Mouse (Mus musculus) heart, embryonic 11.5 days (tissue): ENCODE measurements around the gene Gas2. TPM values are rescaled to one million over a fixed set of nuclear protein-coding genes. Genes with fewer than 3 reads are reported as not detected.

ENCODE experiments used
- ATAC-seq: fragments of 200-750 bp; cut with Nextera tagmentation; replicated peaks from 2 replicates; pipeline ENCODE4 v1.8.0; 2017; ENCODE audit warnings: moderate library complexity; ENCODE audit not compliant: insufficient number of reproducible peaks, low FRiP score, low TSS enrichment
- H3K27ac ChIP-seq: fragments of 300-500 bp; sonication (generic); 2 replicates; pipeline ENCODE4 v1.5.1; 2014; ENCODE audit warnings: mild to moderate bottlenecking, low read depth, low read length
- H3K27me3 ChIP-seq: fragments of 300-500 bp; sonication (generic); 2 replicates; pipeline ENCODE4 v1.6.1; 2014; ENCODE audit warnings: mild to moderate bottlenecking, low read length, mixed read lengths; ENCODE audit not compliant: control insufficient read depth, insufficient read depth
- H3K36me3 ChIP-seq: fragments of 300-500 bp; sonication (generic); 2 replicates; pipeline ENCODE4 v1.6.1; 2014; ENCODE audit warnings: mild to moderate bottlenecking, low read length, moderate library complexity, mixed read lengths; ENCODE audit not compliant: control insufficient read depth, insufficient read depth
- H3K4me1 ChIP-seq: fragments of 300-500 bp; sonication (generic); 2 replicates; pipeline ENCODE4 v1.6.1; 2014; ENCODE audit warnings: low read length; ENCODE audit not compliant: control insufficient read depth, insufficient read depth
- H3K4me2 ChIP-seq: fragments of 300-500 bp; sonication (generic); 2 replicates; pipeline ENCODE4 v1.6.1; 2014; ENCODE audit warnings: mild to moderate bottlenecking, moderate library complexity
- H3K4me3 ChIP-seq: fragments of 300-500 bp; sonication (generic); 2 replicates; pipeline ENCODE4 v1.5.1; 2014; ENCODE audit warnings: low read depth, low read length
- H3K9ac ChIP-seq: fragments of 300-500 bp; sonication (generic); 2 replicates; pipeline ENCODE4 v1.6.1; 2014; ENCODE audit warnings: mild to moderate bottlenecking, low read depth, low read length, moderate library complexity
- H3K9me3 ChIP-seq: fragments of 300-500 bp; sonication (generic); replicated peaks from 2 replicates; pipeline ENCODE4 v1.6.1; 2016; ENCODE audit warnings: low read length; ENCODE audit not compliant: control insufficient read depth
- WGBS: fragments of 180-500 bp; shearing (Covaris S2); extraction: QIAGEN DNeasy Blood & Tissue Kit; methylation state at CpG from one replicate; pipeline ENCODE4 v1.1.7; 2014; ENCODE audit not compliant: insufficient replicate concordance; 5-methylcytosine and 5-hydroxymethylcytosine counted together
- polyA plus RNA-seq: library from polyadenylated mRNA; unstranded; fragments of >200 nt; fragmentation: Nextera tagmentation; extraction: Ambion mirVana; gene quantifications from 2 replicates; pipeline ENCODE4 v1.2.1, GENCODE M21; 2014

Gas2 gene
- polyA plus RNA-seq, 1 experiment from 2014 or later = 9.9 TPM

DNA sequence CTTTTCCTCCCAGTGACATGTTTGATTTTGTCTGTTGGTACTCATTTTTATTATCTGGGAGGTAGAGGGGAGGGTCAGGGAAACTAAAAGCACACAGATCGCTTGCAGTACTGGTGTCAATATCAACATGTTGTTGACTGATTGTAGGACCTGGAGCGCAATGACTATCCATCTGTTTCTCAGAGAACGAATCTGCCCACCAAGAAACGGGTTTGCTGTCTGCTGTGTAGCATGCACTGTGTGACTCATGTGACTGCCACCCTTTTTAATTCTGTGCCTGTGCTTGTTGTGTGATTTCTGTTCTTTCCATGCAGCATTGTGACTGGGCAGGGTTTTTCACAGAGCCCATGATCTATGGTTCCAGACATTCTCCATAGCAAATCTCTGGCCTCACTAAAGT is 69.4 kb downstream of the Gas2 start:
- ATAC-seq = no peak
- Histone ChIP-seq H3K4me2 (no peak overlapping the region), H3K27me3 (no peaks in the 10 kb centered on the region), H3K4me1 (no peaks in the 10 kb centered on the region), H3K27ac (no peak overlapping the region), H3K9ac (no peak overlapping the region), H3K9me3 (no peaks in the 10 kb centered on the region), H3K36me3 (no peaks in the 10 kb centered on the region), H3K4me3 (no peak overlapping the region)
- WGBS = 77% methylated on average over 4 of the region's 4 CpGs

DNA sequence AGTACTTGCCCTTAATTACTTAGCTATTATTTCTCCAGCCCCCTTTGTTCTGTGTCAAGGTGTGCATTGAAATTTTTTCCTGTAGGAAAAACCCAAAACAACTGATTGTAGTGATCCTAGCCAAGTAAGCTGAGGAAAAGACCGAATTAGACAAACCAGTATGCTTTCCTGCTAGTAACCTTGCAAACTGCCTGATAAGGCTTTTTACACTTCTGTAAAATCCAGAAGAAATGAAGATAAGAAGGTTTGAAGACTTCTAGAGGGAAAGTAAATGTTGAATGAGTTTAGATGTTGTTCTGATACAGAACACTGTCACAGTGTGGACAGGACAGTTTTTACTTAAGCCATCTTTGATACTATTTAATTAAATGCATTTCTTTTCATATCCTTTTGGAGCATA is 75.5 kb downstream of the Gas2 start:
- Histone ChIP-seq H3K9me3 (no peaks in the 10 kb centered on the region), H3K4me2 (no peak overlapping the region), H3K36me3 (no peaks in the 10 kb centered on the region), H3K27me3 (no peaks in the 10 kb centered on the region), H3K9ac (no peak overlapping the region), H3K27ac (no peak overlapping the region), H3K4me3 (no peak overlapping the region), H3K4me1 (no peaks in the 10 kb centered on the region)
- ATAC-seq = no peak
- WGBS = 80% methylated on average over 1 of the region's 1 CpGs

DNA sequence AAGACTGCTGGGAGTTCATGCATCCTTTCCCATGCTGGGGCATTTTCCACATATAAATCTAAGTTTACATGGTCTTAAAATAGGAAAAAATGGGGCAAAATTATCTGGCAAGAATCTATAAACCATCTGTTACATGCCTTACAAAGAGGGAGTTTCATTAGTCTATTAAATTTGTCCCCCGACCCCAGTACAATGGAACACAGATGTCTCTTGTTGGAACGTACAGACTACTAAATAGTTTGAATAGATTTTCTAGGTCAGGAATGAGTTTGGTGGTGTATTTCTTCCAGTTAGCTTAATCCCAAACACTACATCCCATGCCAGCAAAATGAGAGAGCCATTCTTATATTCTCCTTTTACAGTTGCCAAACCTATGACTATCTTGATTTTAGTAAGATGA is 78.6 kb downstream of the Gas2 start:
- Histone ChIP-seq H3K9ac (no peak overlapping the region), H3K4me3 (no peak overlapping the region), H3K27me3 (no peaks in the 10 kb centered on the region), H3K4me1 (no peaks in the 10 kb centered on the region), H3K27ac (no peak overlapping the region), H3K9me3 (no peaks in the 10 kb centered on the region), H3K4me2 (no peak overlapping the region), H3K36me3 (no peaks in the 10 kb centered on the region)
- no peak for ATAC-seq
- 90% methylated on average over 2 of the region's 2 CpGs for WGBS

DNA sequence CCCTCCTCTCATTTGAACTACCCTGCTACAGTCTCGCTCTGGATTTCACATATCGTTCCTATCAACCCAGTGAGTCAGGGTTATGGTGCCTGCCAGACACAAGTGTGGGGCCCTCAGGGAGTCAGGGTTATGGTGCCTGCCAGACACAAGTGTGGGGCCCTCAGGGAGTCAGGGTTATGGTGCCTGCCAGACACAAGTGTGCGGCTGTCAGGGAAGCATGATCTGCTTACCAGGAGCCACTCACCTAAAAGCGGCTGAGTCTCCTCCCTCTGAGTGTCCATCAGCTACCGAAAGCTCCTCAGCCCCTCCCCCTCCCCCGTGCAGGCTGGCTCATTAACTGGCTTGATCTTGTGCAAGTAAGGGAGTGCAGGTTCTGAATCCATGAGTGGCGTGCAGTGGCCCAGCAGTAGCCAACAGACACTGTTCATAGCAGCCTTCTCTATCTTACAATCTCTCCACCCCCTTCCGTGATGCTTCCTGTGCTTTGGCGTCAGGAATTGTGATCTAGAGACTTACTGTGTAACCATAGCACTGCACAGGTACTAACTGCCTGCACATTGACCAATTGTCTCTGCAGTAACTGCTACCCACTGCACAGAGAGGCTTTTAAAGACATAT is 93.7 kb downstream of the Gas2 start:
- no peak overlapping the region for H3K4me3 ChIP-seq
- no peak overlapping the region for H3K4me2 ChIP-seq
- no peaks in the 10 kb centered on the region for H3K4me1 ChIP-seq
- no peaks in the 10 kb centered on the region for H3K9me3 ChIP-seq
- whole genome bisulfite sequencing = 48% methylated on average over 9 of the region's 9 CpGs
- H3K27ac ChIP-seq = no peak overlapping the region
- ATAC-seq = 0 out of 2 replicates have a peak, but pooled peaks have one; percentile 26
- H3K27me3 ChIP-seq = no peaks in the 10 kb centered on the region
- no peak overlapping the region for H3K9ac ChIP-seq
- no peaks in the 10 kb centered on the region for H3K36me3 ChIP-seq

DNA sequence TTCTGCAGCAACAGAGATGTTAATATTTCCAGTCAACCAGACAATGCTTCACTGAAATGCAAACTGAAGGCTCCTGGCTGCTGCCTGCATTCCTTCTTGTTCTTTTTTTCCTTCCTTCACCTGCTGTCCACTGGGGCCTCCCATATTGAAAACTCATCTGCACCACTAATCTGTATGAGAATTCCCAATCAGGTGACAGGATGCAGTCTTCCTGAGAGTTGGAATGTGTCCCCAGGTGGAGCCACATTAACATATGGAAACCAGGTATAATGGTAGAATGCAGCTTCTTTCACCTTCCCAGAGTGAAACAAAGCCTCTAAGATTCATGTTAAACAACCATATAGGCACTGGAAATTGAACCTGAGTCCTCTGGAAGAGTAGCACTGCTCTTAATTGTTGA is 96.0 kb downstream of the Gas2 start:
- no peak for ATAC-seq
- no peak overlapping the region for H3K9ac ChIP-seq
- H3K9me3 ChIP-seq = no peaks in the 10 kb centered on the region
- H3K4me3 ChIP-seq = no peak overlapping the region
- H3K4me2 ChIP-seq = no peak overlapping the region
- no peak overlapping the region for H3K27ac ChIP-seq
- no peaks in the 10 kb centered on the region for H3K36me3 ChIP-seq
- H3K27me3 ChIP-seq = no peaks in the 10 kb centered on the region
- no peaks in the 10 kb centered on the region for H3K4me1 ChIP-seq

DNA sequence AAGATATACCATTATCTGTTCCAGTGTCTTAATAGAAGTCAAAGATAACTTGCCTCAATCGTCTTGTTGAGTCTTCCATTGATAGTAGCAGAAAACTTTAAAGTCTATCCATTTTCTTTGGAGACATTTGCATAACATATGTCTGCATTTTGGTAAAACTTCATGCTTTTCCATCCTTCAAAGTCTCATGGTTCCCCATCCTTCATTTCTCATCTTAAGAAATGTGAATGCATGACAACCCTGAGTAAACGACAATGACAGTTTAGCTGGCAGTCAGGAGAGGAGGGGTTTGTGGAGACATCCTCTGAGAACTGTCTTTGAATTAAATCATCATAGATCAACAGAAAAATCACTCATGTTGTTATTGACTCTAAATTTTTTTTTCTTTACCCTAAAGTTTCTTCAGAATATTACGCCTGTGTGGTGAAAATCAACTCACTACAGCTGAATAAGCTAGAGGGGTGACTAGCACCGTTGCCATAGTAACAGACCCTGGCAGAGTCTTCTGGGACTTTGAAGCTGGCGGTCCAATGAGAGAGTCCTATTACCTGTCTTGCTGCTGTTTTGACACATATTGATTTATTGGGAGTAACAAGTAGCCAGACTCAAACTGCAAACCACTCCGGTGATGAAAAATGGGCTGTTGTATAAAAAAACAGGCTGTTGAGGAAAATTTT is 99.0 kb downstream of the Gas2 start:
- no peaks in the 10 kb centered on the region for H3K27me3 ChIP-seq
- WGBS = 62% methylated on average over 6 of the region's 6 CpGs
- H3K4me1 ChIP-seq = no peaks in the 10 kb centered on the region
- no peak overlapping the region for H3K9ac ChIP-seq
- H3K4me3 ChIP-seq = no peak overlapping the region
- H3K9me3 ChIP-seq = no peaks in the 10 kb centered on the region
- no peak overlapping the region for H3K27ac ChIP-seq
- no peak overlapping the region for H3K4me2 ChIP-seq
- ATAC-seq = no peak
- H3K36me3 ChIP-seq = no peaks in the 10 kb centered on the region

DNA sequence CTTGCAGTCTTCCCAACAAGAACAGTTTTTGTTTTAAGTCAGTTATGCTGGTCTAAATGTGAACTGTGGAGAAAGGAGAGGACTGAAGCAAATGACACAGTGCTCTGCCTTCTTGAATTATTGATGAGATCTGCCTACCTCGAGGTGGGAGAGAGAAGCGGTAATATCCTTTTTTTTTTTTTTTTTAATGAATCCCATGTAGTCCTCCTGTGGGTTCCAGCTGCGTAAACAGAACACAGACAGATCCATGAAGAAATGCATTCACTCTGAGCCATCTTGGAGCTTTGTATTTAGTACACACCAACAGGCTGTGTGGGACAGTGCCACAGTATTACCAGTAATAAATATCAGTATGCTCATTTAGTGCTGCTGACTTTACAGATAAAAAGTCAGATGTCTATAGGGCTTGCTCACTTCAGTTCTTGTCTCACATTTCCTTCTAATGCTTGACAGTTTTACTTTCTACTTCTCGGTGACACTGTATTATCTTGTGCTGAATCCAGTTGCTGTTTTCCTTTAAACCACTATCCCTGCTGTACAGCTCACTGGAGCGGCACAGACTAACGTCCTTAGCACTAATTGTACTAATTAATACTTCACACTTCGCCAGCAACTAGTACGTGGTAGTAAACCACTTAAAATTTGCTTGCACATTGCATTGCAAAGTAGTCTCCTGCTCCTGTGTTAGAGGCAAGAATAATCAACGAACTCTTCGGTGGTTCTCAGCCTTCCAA is 100.6 kb downstream of the Gas2 start:
- ATAC-seq = no peak
- Histone ChIP-seq H3K27me3 (no peaks in the 10 kb centered on the region), H3K4me1 (no peaks in the 10 kb centered on the region), H3K4me2 (no peak overlapping the region), H3K9ac (no peak overlapping the region), H3K36me3 (no peaks in the 10 kb centered on the region), H3K27ac (no peak overlapping the region), H3K4me3 (no peak overlapping the region), H3K9me3 (no peaks in the 10 kb centered on the region)
- 77% methylated on average over 10 of the region's 10 CpGs for WGBS

DNA sequence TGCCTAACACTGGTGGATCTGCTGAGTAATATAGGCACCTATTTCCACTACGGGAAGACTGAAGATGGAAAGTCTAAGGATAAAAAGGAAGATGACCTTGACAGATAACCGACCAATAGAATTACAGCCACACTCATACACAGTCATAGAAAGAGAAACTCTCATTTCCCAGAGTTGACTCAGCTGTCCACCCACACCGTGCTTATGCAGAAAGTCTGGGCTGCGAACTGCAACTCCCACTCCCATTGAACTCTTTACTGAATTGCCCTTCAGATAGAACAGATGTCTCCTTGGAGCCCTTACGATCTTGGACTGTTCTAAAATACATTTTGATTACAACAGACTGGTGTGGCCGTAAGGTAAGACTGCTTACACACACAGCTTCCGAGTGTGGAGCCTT is 102.9 kb downstream of the Gas2 start:
- no peaks in the 10 kb centered on the region; the same call in 1 of the 2 replicates for H3K27me3 ChIP-seq
- no peak overlapping the region for H3K4me2 ChIP-seq
- H3K27ac ChIP-seq = no peak overlapping the region
- no peaks in the 10 kb centered on the region for H3K4me1 ChIP-seq
- H3K4me3 ChIP-seq = no peak overlapping the region
- H3K36me3 ChIP-seq = no peaks in the 10 kb centered on the region
- ATAC-seq = no peak
- H3K9me3 ChIP-seq = no peaks in the 10 kb centered on the region
- WGBS = 82% methylated on average over 7 of the region's 7 CpGs
- H3K9ac ChIP-seq = no peak overlapping the region
